Mouse (Mus musculus) regulatory T cell (primary cell): Measurements from ENCODE around the gene Rnf19b.

Experiments
- in situ Hi-C: fragments of 300-600 bp; cut with MboI, MseI; formaldehyde crosslinking; loops from one replicate; pipeline ENCODE4 v1.15.1; 2025; ENCODE audit warnings: high pct_unique_total_duplicates

Gene Rnf19b

DNA sequence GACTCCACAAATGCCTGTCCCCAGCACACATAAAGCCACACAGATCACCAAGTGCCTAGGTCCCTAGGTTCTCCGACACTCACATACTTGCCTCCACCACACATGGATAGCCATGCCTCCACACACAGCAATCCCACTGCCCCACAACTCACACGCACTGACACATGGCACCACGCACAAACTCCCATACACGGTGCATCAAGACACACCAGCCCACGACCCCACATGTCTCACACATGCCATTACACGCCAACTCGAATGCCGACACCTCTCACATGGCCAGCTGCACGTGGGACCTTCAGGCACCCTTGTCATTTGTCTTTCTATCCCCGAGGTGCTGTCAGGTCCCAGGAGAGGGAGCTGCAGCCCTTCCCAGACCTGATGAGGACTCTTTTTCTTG is 61.6 kb downstream of the Rnf19b start:
- in situ Hi-C loops, result no loop called here

GRCm38 (mm10) chr4:129120520-129121445 is 62.7 kb downstream of the Rnf19b start:
- in situ Hi-C loops, result no loop called here

DNA sequence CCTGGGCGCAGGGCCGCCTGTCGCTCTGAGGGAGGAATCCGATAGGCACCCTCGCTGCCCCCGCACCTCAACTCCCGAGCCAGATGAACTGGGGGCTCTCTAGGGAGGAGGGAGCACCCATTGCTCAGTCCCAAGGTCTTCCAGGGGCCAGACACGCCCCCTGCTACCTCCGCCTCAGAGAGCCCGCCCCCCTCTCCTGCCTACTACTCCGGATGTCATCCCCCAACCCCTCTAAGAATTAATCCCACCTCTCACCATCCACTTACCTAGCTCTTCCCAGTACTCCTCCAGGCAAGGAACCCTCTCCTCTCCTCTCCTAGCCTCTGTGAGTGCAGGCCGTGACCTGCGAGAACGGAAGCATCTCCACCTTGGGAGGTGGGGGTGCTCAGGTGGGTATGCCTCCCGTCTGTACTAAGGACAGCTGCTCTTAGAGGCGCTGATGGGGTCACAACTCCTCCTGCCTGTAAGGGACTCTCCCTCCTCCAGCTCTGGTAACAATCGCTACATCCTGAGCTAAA is 63.6 kb downstream of the Rnf19b start, which contains the start of gene Hpca:
TSS of gene Hpca (minus strand) at position 468 of the 518 bp plus-strand sequence.
- in situ Hi-C loops, result no loop called here

DNA sequence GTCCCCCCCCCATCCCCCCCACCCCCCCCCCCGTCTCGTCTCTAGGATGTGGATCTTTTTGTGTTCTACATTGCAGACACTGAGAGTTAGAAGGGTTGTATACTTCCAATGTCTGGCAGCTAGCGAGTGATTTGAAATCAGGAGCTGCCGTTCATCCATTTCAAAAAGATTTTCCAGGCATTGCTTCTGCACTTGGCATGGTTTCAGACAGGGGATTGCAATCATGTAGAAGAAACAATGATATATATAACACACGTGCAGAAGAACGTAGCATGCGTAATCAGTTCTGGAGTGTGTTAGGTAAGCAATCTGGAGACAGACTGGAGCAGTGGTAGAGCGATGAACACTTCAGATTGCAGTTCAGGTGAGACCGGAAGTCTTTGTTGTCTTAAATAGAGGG is 64.0 kb downstream of the Rnf19b start:
- in situ Hi-C loops, result no loop called here

- in situ Hi-C loops, result no loop called here
Observed at GRCm38 (mm10) chr4:129122719-129123118, 64.6 kb downstream of the Rnf19b start.

DNA sequence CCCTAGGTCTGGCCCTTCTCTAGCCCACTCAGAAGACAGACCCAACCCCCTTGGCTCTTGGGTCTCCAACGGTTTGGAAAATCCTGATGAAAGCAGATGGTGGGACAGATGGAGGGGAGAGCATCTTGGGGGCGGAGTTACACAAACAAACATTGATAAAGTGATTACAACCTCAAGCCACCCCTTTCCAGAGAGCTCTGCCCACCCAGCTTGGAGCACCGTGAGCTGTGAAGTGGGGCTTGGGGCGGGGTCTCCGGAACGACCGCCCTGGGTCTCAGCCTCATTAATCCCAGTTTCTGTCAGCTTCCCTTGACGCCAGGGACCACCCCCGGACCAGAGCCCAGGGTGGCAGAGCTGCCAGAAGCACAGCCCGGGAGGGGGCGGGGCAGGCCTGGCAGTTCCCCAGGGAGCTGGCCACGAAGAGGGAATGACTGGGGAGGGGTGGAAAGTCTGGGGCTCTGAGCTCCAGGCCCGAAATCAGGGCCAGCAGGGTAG is 66.6 kb downstream of the Rnf19b start:
- in situ Hi-C loops, result no loop called here

DNA sequence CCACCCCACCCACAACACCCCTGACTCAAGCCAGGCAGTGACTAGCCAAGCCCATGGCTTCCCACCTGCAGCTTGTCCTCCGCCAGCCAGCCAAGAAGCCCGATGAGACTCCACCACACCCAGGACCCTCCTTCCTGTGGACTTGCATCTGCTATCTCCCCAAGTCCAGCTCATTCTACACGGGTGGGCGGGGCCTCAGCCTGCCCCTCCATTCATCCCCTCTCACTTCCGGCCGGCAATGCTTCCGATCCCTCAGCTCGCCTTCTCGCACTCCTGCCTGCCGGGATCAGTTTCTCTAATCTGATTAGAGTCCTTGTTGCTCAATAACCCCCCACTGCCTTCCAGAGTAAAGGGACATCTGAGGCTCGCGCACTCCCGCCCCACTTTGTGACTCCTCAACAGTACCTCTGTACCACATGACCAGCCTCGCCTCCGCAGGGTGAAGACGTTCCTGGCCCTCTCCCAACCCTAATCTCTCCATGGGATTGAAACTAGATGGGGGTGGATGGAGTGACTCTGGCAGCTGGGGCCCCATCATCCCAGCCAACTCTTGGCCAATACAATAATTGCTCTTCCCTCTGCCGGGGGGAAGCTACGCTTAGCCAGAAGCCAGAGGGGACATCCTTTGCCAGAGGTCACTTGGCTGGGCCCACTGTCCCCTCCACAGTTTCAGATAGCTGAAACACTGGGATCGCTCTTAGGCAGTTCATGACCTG is 67.8 kb downstream of the Rnf19b start:
- in situ Hi-C loops, result no loop called here

- in situ Hi-C loops, result no loop called here
Observed at GRCm38 (mm10) chr4:129128582-129129338, 70.7 kb downstream of the Rnf19b start.

DNA sequence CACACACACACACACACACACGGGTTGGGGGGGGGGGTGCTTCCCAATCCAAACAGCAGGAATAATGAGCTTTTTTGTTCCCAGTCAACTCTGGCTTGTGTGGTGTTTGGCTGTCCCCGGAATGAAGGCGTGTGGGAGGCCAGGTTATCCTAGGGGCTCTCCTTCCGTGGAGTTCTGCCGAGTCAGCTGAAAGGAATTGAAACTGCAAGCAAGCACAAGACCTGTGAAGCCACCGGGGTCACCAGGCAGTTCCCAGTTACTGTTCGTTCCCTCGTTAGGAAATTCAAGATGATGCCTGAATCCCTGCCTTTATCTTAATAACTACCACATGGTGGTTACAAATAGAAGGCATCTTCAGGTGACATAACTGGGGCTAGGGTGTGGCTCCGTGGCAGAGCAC is 71.3 kb downstream of the Rnf19b start:
- in situ Hi-C loops, result no loop called here

- in situ Hi-C loops, result no loop called here
Observed at GRCm38 (mm10) chr4:129130149-129130548, 72.1 kb downstream of the Rnf19b start.

GRCm38 (mm10) chr4:129130755-129131303 is 72.8 kb downstream of the Rnf19b start:
- in situ Hi-C loops, result no loop called here

DNA sequence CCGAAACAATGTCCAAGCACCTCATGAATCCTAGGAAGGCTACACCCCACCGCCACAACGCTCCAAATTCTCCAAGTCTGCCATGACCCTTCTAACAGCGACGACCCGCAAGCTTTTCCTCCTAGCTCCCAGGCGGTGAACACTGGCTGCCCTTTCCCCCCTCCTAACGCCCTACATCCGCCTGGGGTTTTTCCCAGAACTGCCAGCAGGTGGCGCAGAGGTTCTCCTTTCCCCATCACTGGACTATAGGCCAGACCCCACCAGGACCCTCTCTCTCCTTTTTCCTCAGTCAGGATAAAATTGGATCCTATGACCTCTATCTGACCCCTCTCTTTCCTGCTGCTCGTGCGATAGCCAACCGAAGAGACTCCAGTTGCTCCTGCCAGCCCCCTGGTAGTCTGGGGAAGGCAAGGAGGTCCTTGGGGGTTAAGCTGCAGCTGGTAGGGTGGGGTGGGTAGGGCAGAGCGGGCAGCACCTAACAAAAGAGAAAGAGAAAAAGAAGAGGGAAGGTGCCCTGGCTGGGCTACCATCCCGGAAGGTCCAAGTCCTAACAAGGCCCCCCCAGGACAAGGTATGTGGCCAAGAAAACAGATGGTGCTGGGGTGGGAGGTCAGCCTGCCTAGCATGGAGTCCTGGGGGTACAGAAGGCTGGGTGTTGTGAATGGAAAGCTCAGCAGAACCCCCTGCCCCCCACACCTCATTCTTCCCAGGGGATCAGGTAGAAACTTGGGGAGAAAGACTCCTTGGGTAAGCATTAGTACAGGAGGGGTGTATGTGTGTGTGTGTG is 76.9 kb downstream of the Rnf19b start:
- in situ Hi-C loops, result no loop called here
